Mouse (Mus musculus): ENCODE measurements around the gene E2f3. TPM values are rescaled to one million over a fixed set of nuclear protein-coding genes. Genes with fewer than 3 reads are reported as not detected.

The E2f3 gene
- polyA plus RNA-seq, 1 experiment from 2014 or later = 3.4 TPM

GRCm38 (mm10) chr13:30008738-30009137 lies 22.9 kb upstream of the E2f3 start:
- Histone ChIP-seq H3K4me2 (ENCODE audit: low read depth, low read length) (no peak overlapping the region), H3K9me3 (replicated peaks; ENCODE audit: control insufficient read depth, low read length) (no peaks in the 10 kb centered on the region), H3K36me3 (ENCODE audit: control insufficient read depth, insufficient read depth) (no peaks in the 10 kb centered on the region), H3K4me1 (ENCODE audit: control insufficient read depth, low read depth, low read length) (no peaks in the 10 kb centered on the region), H3K27me3 (ENCODE audit: control insufficient read depth, insufficient read depth, low read depth, low read length) (no peaks in the 10 kb centered on the region), H3K4me3 (ENCODE audit: low read depth, low read length) (no peak overlapping the region), H3K27ac (ENCODE audit: low read length) (no peak overlapping the region), H3K9ac (ENCODE audit: low read depth, low read length) (no peak overlapping the region)
- ATAC-seq (ENCODE audit: low read depth) = no peak
- 52% methylated on average over 3 of the region's 3 CpGs for WGBS (ENCODE audit: insufficient replicate concordance)

- H3K9ac ChIP-seq (ENCODE audit: low read depth, low read length) = no peak overlapping the region
- WGBS (ENCODE audit: insufficient replicate concordance) = 69% methylated on average over 3 of the region's 3 CpGs
These were observed 19.6 kb upstream of the E2f3 start for GRCm38 (mm10) chr13:30005422-30005821.

GRCm38 (mm10) chr13:30004849-30005248 lies 19.0 kb upstream of the E2f3 start:
- WGBS (ENCODE audit: insufficient replicate concordance) = 72% methylated on average over 5 of the region's 5 CpGs
- Histone ChIP-seq H3K27me3 (ENCODE audit: control insufficient read depth, insufficient read depth, low read depth, low read length) (no peaks in the 10 kb centered on the region), H3K4me3 (ENCODE audit: low read depth, low read length) (no peak overlapping the region), H3K9ac (ENCODE audit: low read depth, low read length) (no peak overlapping the region), H3K27ac (ENCODE audit: low read length) (no peak overlapping the region), H3K36me3 (ENCODE audit: control insufficient read depth, insufficient read depth) (no peaks in the 10 kb centered on the region), H3K4me2 (ENCODE audit: low read depth, low read length) (no peak overlapping the region), H3K9me3 (replicated peaks; ENCODE audit: control insufficient read depth, low read length) (no peaks in the 10 kb centered on the region), H3K4me1 (ENCODE audit: control insufficient read depth, low read depth, low read length) (no peaks in the 10 kb centered on the region)
- ATAC-seq (ENCODE audit: low read depth) = no peak

More at GRCm38 (mm10) chr13:30005422-30005821, 19.6 kb upstream of the E2f3 start:
- Histone ChIP-seq H3K9me3 (replicated peaks; ENCODE audit: control insufficient read depth, low read length) (no peaks in the 10 kb centered on the region), H3K4me3 (ENCODE audit: low read depth, low read length) (no peak overlapping the region), H3K36me3 (ENCODE audit: control insufficient read depth, insufficient read depth) (no peaks in the 10 kb centered on the region), H3K27ac (ENCODE audit: low read length) (no peak overlapping the region), H3K27me3 (ENCODE audit: control insufficient read depth, insufficient read depth, low read depth, low read length) (no peaks in the 10 kb centered on the region), H3K4me2 (ENCODE audit: low read depth, low read length) (no peak overlapping the region), H3K4me1 (ENCODE audit: control insufficient read depth, low read depth, low read length) (no peaks in the 10 kb centered on the region)
- no peak for ATAC-seq (ENCODE audit: low read depth)

- no peaks in the 10 kb centered on the region for H3K4me1 ChIP-seq (ENCODE audit: control insufficient read depth, low read depth, low read length)
- H3K4me3 ChIP-seq (ENCODE audit: low read depth, low read length) = no peak overlapping the region
- ATAC-seq (ENCODE audit: low read depth) = no peak
- H3K9me3 ChIP-seq (replicated peaks; ENCODE audit: control insufficient read depth, low read length) = no peaks in the 10 kb centered on the region
- H3K4me2 ChIP-seq (ENCODE audit: low read depth, low read length) = no peak overlapping the region
- H3K27ac ChIP-seq (ENCODE audit: low read length) = no peak overlapping the region
- no peaks in the 10 kb centered on the region for H3K27me3 ChIP-seq (ENCODE audit: control insufficient read depth, insufficient read depth, low read depth, low read length)
- no peaks in the 10 kb centered on the region for H3K36me3 ChIP-seq (ENCODE audit: control insufficient read depth, insufficient read depth)
- no peak overlapping the region for H3K9ac ChIP-seq (ENCODE audit: low read depth, low read length)
- 19% methylated on average over 11 of the region's 11 CpGs for WGBS (ENCODE audit: insufficient replicate concordance)
These were observed 17.3 kb upstream of the E2f3 start for GRCm38 (mm10) chr13:30003169-30003568.

- no peaks in the 10 kb centered on the region for H3K27me3 ChIP-seq (ENCODE audit: control insufficient read depth, insufficient read depth, low read depth, low read length)
- WGBS (ENCODE audit: insufficient replicate concordance) = 27% methylated on average over 5 of the region's 5 CpGs
- no peak overlapping the region for H3K27ac ChIP-seq (ENCODE audit: low read length)
- no peak for ATAC-seq (ENCODE audit: low read depth)
- H3K4me2 ChIP-seq (ENCODE audit: low read depth, low read length) = no peak overlapping the region
- H3K4me1 ChIP-seq (ENCODE audit: control insufficient read depth, low read depth, low read length) = no peaks in the 10 kb centered on the region
- H3K9ac ChIP-seq (ENCODE audit: low read depth, low read length) = no peak overlapping the region
- no peaks in the 10 kb centered on the region for H3K36me3 ChIP-seq (ENCODE audit: control insufficient read depth, insufficient read depth)
- H3K9me3 ChIP-seq (replicated peaks; ENCODE audit: control insufficient read depth, low read length) = no peaks in the 10 kb centered on the region
- no peak overlapping the region for H3K4me3 ChIP-seq (ENCODE audit: low read depth, low read length)
These were observed 15.2 kb upstream of the E2f3 start for GRCm38 (mm10) chr13:30001041-30001440.

GRCm38 (mm10) chr13:29987956-29988355 lies 2.1 kb upstream of the E2f3 start:
- Histone ChIP-seq H3K4me3 (ENCODE audit: low read depth, low read length) (no peak overlapping the region), H3K4me2 (ENCODE audit: low read depth, low read length) (no peak overlapping the region)
- WGBS (ENCODE audit: insufficient replicate concordance) = 76% methylated on average over 6 of the region's 6 CpGs

GRCm38 (mm10) chr13:29986756-29987120 lies 875 bp upstream of the E2f3 start:
- Histone ChIP-seq H3K9ac (ENCODE audit: low read depth, low read length) (peak overlapping the region; percentile 55), H3K27ac (ENCODE audit: low read length) (peak overlapping the region; percentile 80), H3K4me1 (ENCODE audit: control insufficient read depth, low read depth, low read length) (peaks cover 24% of the 10 kb centered on the region), H3K4me2 (ENCODE audit: low read depth, low read length) (peak overlapping the region; percentile 79), H3K4me3 (ENCODE audit: low read depth, low read length) (peak overlapping the region; percentile 85), H3K36me3 (ENCODE audit: control insufficient read depth, insufficient read depth) (no peaks in the 10 kb centered on the region), H3K9me3 (replicated peaks; ENCODE audit: control insufficient read depth, low read length) (no peaks in the 10 kb centered on the region), H3K27me3 (ENCODE audit: control insufficient read depth, insufficient read depth, low read depth, low read length) (no peaks in the 10 kb centered on the region)
- WGBS (ENCODE audit: insufficient replicate concordance) = 10% methylated on average over 9 of the region's 9 CpGs
- ATAC-seq (ENCODE audit: low read depth) = no peak

More at GRCm38 (mm10) chr13:29987956-29988355, 2.1 kb upstream of the E2f3 start:
- ATAC-seq (ENCODE audit: low read depth) = no peak
- Histone ChIP-seq H3K27ac (ENCODE audit: low read length) (no peak overlapping the region), H3K36me3 (ENCODE audit: control insufficient read depth, insufficient read depth) (no peaks in the 10 kb centered on the region), H3K4me1 (ENCODE audit: control insufficient read depth, low read depth, low read length) (peaks cover 16% of the 10 kb centered on the region), H3K9me3 (replicated peaks; ENCODE audit: control insufficient read depth, low read length) (no peaks in the 10 kb centered on the region), H3K9ac (ENCODE audit: low read depth, low read length) (no peak overlapping the region), H3K27me3 (ENCODE audit: control insufficient read depth, insufficient read depth, low read depth, low read length) (no peaks in the 10 kb centered on the region)

- Histone ChIP-seq H3K9me3 (replicated peaks; ENCODE audit: control insufficient read depth, low read length) (no peaks in the 10 kb centered on the region), H3K4me1 (ENCODE audit: control insufficient read depth, low read depth, low read length) (peaks cover 29% of the 10 kb centered on the region), H3K4me2 (ENCODE audit: low read depth, low read length) (peak overlapping the region; percentile 79), H3K27ac (ENCODE audit: low read length) (peak overlapping the region; percentile 90), H3K27me3 (ENCODE audit: control insufficient read depth, insufficient read depth, low read depth, low read length) (no peaks in the 10 kb centered on the region), H3K9ac (ENCODE audit: low read depth, low read length) (peak overlapping the region; percentile 96), H3K4me3 (ENCODE audit: low read depth, low read length) (peak overlapping the region; percentile 85), H3K36me3 (ENCODE audit: control insufficient read depth, insufficient read depth) (no peaks in the 10 kb centered on the region)
- no peak for ATAC-seq (ENCODE audit: low read depth)
- WGBS (ENCODE audit: insufficient replicate concordance) = under 1% methylated on average over 62 of the region's 62 CpGs
These were observed 585 bp downstream of the E2f3 start for GRCm38 (mm10) chr13:29985101-29985854.

GRCm38 (mm10) chr13:29984286-29985100 lies 1.4 kb downstream of the E2f3 start:
- Histone ChIP-seq H3K4me2 (ENCODE audit: low read depth, low read length) (peak overlapping the region; percentile 79), H3K4me3 (ENCODE audit: low read depth, low read length) (peak overlapping the region; percentile 85), H3K27me3 (ENCODE audit: control insufficient read depth, insufficient read depth, low read depth, low read length) (no peaks in the 10 kb centered on the region), H3K36me3 (ENCODE audit: control insufficient read depth, insufficient read depth) (no peaks in the 10 kb centered on the region), H3K9me3 (replicated peaks; ENCODE audit: control insufficient read depth, low read length) (no peaks in the 10 kb centered on the region), H3K4me1 (ENCODE audit: control insufficient read depth, low read depth, low read length) (peaks cover 29% of the 10 kb centered on the region), H3K27ac (ENCODE audit: low read length) (peak overlapping the region; percentile 90), H3K9ac (ENCODE audit: low read depth, low read length) (peak overlapping the region; percentile 96)
- ATAC-seq (ENCODE audit: low read depth) = peak; percentile 11
- WGBS (ENCODE audit: insufficient replicate concordance) = under 1% methylated on average over 23 of the region's 69 CpGs

All from liver, embryonic 16.5 days (tissue).